Mouse (Mus musculus) hindbrain, postnatal 0 days (tissue): Measurements from ENCODE around the gene Pklr. TPM values are rescaled to one million over a fixed set of nuclear protein-coding genes. Genes with fewer than 3 reads are reported as not detected.

Source experiments
- ATAC-seq: fragments of 200-750 bp; cut with Nextera tagmentation; 2 replicates; pipeline ENCODE4 v1.8.0; 2017; ENCODE audit warnings: mild to moderate bottlenecking, moderate TSS enrichment, moderate library complexity
- DNase-seq: peaks from one replicate; pipeline ENCODE4 v3.0.0-alpha.2; 2015; ENCODE audit warnings: low spot score
- H3K27ac ChIP-seq: fragments of 300-500 bp; sonication (generic); 2 replicates; pipeline ENCODE4 v1.5.1; 2014; ENCODE audit warnings: mild to moderate bottlenecking
- H3K27me3 ChIP-seq: fragments of 300-500 bp; sonication (generic); 2 replicates; pipeline ENCODE4 v1.6.1; 2014; ENCODE audit warnings: low read length, mixed read lengths; ENCODE audit not compliant: insufficient read depth
- H3K36me3 ChIP-seq: fragments of 300-500 bp; sonication (generic); 2 replicates; pipeline ENCODE4 v1.6.1; 2014; ENCODE audit warnings: low read length, mixed read lengths; ENCODE audit not compliant: insufficient read depth
- H3K4me1 ChIP-seq: fragments of 300-500 bp; sonication (generic); 2 replicates; pipeline ENCODE4 v1.6.1; 2014; ENCODE audit warnings: antibody characterized with exemption, low read length, mixed read lengths; ENCODE audit not compliant: insufficient read depth
- H3K4me2 ChIP-seq: fragments of 300-500 bp; sonication (generic); 2 replicates; pipeline ENCODE4 v1.6.1; 2014; ENCODE audit warnings: low read depth, mild to moderate bottlenecking, low read length, moderate library complexity, mixed read lengths
- H3K4me3 ChIP-seq: fragments of 300-500 bp; sonication (generic); 2 replicates; pipeline ENCODE4 v1.5.1; 2014; ENCODE audit warnings: low read length
- H3K9ac ChIP-seq: fragments of 300-500 bp; sonication (generic); replicated peaks from 2 replicates; pipeline ENCODE4 v1.6.1; 2014; ENCODE audit warnings: mild to moderate bottlenecking, low read length, moderate library complexity, mixed read lengths
- H3K9me3 ChIP-seq: fragments of 300-500 bp; sonication (generic); 2 replicates; pipeline ENCODE4 v1.6.1; 2016; ENCODE audit warnings: low read length, mixed read lengths
- CTCF ChIP-seq: IDR thresholded peaks from 2 replicates; pipeline ENCODE4 v1.5.1; 2016; ENCODE audit warnings: antibody characterized with exemption, control low read depth, low read depth
- WGBS: fragments of 180-500 bp; shearing (Covaris S2); extraction: QIAGEN DNeasy Blood & Tissue Kit; methylation state at CpG from one replicate; pipeline ENCODE4 v1.1.7; 2014; 5-methylcytosine and 5-hydroxymethylcytosine counted together
- polyA plus RNA-seq: library from polyadenylated mRNA; unstranded; fragments of >200 nt; fragmentation: Nextera tagmentation; extraction: Ambion mirVana; gene quantifications from 2 replicates; pipeline ENCODE4 v1.2.1, GENCODE M21; 2015
- total RNA-seq: library from RNA; depleted of rRNA; stranded (reverse); fragments of >200 nt; gene quantifications from 2 replicates; pipeline ENCODE4 v1.2.3, GENCODE M21; 2014

The Pklr gene
- total and polyA plus RNA-seq, 2 experiments from 2014 or later, result 0.10 TPM; not detected in 1

- Histone ChIP-seq H3K36me3 (no peaks in the 10 kb centered on the region), H3K9me3 (no peaks in the 10 kb centered on the region), H3K27me3 (no peaks in the 10 kb centered on the region), H3K27ac (no peak overlapping the region), H3K9ac (no peak overlapping the region), H3K4me2 (no peak overlapping the region), H3K4me1 (no peaks in the 10 kb centered on the region), H3K4me3 (no peak overlapping the region)
- DNase-seq, result peak; percentile 30
- WGBS, result 9% methylated on average over 2 of the region's 2 CpGs
- no peak for ATAC-seq
- TF ChIP-seq CTCF, result peak; percentile 61
These were observed 20.4 kb upstream of the Pklr start for GRCm38 (mm10) chr3:89115522-89115921.

- H3K4me3 ChIP-seq, result no peak overlapping the region
- no peak overlapping the region for H3K4me2 ChIP-seq
- DNase-seq, result no peak
- TF ChIP-seq CTCF, result no peak
- H3K9me3 ChIP-seq, result no peaks in the 10 kb centered on the region
- H3K27ac ChIP-seq, result no peak overlapping the region
- WGBS, result 80% methylated on average over 2 of the region's 2 CpGs
- no peaks in the 10 kb centered on the region for H3K27me3 ChIP-seq
- H3K36me3 ChIP-seq, result no peaks in the 10 kb centered on the region
- no peak overlapping the region for H3K9ac ChIP-seq
- ATAC-seq, result no peak
- H3K4me1 ChIP-seq, result no peaks in the 10 kb centered on the region
These were observed 12.6 kb upstream of the Pklr start for GRCm38 (mm10) chr3:89123313-89123712.

DNA sequence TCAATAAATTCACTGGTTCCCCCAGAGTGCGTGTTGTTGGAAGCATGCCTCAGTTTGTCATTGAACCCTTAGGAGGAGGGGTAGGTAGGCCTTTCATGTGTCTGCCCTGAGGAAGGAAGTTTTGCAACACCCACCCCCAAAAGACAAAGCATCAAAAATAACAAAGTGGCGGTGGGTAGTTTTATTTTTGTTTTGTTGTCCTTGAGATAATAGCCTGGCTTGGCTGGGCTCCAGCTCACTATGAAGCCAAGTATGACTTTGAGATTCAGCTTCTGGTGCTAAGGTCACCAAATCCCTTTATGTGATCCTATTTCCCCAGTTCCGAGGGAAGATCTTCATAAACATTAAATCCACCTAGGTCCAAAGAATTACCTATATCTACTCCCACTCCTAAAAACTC, 11.7 kb upstream of the Pklr start:
- ATAC-seq, result no peak

GRCm38 (mm10) chr3:89125981-89126380, 10.0 kb upstream of the Pklr start:
- no peaks in the 10 kb centered on the region for H3K4me1 ChIP-seq
- TF ChIP-seq CTCF, result no peak
- H3K36me3 ChIP-seq, result no peaks in the 10 kb centered on the region
- H3K27me3 ChIP-seq, result no peaks in the 10 kb centered on the region
- no peak overlapping the region for H3K9ac ChIP-seq
- WGBS, result 94% methylated on average over 3 of the region's 3 CpGs
- no peak for DNase-seq
- H3K4me3 ChIP-seq, result no peak overlapping the region
- H3K9me3 ChIP-seq, result no peaks in the 10 kb centered on the region
- no peak for ATAC-seq
- no peak overlapping the region for H3K4me2 ChIP-seq
- H3K27ac ChIP-seq, result no peak overlapping the region

More for the DNA sequence above, 11.7 kb upstream of the Pklr start:
- Histone ChIP-seq H3K9ac (no peak overlapping the region), H3K27ac (no peak overlapping the region), H3K27me3 (no peaks in the 10 kb centered on the region), H3K4me1 (no peaks in the 10 kb centered on the region), H3K9me3 (no peaks in the 10 kb centered on the region), H3K36me3 (no peaks in the 10 kb centered on the region), H3K4me3 (no peak overlapping the region), H3K4me2 (no peak overlapping the region)
- WGBS, result 61% methylated on average over 3 of the region's 3 CpGs
- no peak for TF ChIP-seq CTCF
- no peak for DNase-seq

GRCm38 (mm10) chr3:89129908-89130307, 6.0 kb upstream of the Pklr start:
- no peaks in the 10 kb centered on the region for H3K36me3 ChIP-seq
- no peaks in the 10 kb centered on the region for H3K4me1 ChIP-seq
- no peak overlapping the region for H3K9ac ChIP-seq
- no peak overlapping the region for H3K4me3 ChIP-seq
- WGBS, result 89% methylated on average over 3 of the region's 3 CpGs
- TF ChIP-seq CTCF, result no peak
- no peaks in the 10 kb centered on the region for H3K9me3 ChIP-seq
- H3K4me2 ChIP-seq, result no peak overlapping the region
- no peak for DNase-seq
- no peaks in the 10 kb centered on the region for H3K27me3 ChIP-seq
- ATAC-seq, result no peak
- no peak overlapping the region for H3K27ac ChIP-seq

- no peak for ATAC-seq
- 23% methylated on average over 4 of the region's 4 CpGs for WGBS
These were observed 4.1 kb upstream of the Pklr start for GRCm38 (mm10) chr3:89131816-89132215.

GRCm38 (mm10) chr3:89132285-89133062, 3.5 kb upstream of the Pklr start:
- peak; percentile 74 for ATAC-seq
- Histone ChIP-seq H3K27me3 (no peaks in the 10 kb centered on the region), H3K4me3 (peak overlapping the region; percentile 28), H3K27ac (no peak overlapping the region), H3K4me1 (no peaks in the 10 kb centered on the region), H3K9ac (0 out of 2 replicates have a peak overlapping the region, but pooled peaks have one; percentile 33), H3K36me3 (no peaks in the 10 kb centered on the region), H3K9me3 (no peaks in the 10 kb centered on the region), H3K4me2 (peak overlapping the region; percentile 69)
- peak; percentile 47 for DNase-seq
- 16% methylated on average over 30 of the region's 30 CpGs for WGBS
- TF ChIP-seq CTCF, result peak; percentile 62

More at GRCm38 (mm10) chr3:89131816-89132215, 4.1 kb upstream of the Pklr start:
- Histone ChIP-seq H3K27me3 (no peaks in the 10 kb centered on the region), H3K9ac (no peak overlapping the region), H3K4me1 (no peaks in the 10 kb centered on the region), H3K36me3 (no peaks in the 10 kb centered on the region), H3K9me3 (no peaks in the 10 kb centered on the region), H3K4me3 (peak overlapping the region; percentile 28; the same call in 1 of the 2 replicates), H3K4me2 (peak overlapping the region; percentile 69), H3K27ac (no peak overlapping the region)
- DNase-seq, result no peak
- TF ChIP-seq CTCF, result no peak
